Mouse (Mus musculus) liver, postnatal 0 days (tissue): Measurements from ENCODE around the gene Cxcr5.

Source experiments
- CTCF ChIP-seq: sonication (generic); IDR thresholded peaks from 2 replicates; pipeline ENCODE4 v1.5.1; 2016; ENCODE audit warnings: antibody characterized with exemption, low read depth
- EP300 ChIP-seq: IDR thresholded peaks from 2 replicates; pipeline ENCODE4 v1.6.1; 2016; ENCODE audit warnings: antibody characterized with exemption, low read depth, mild to moderate bottlenecking

DNA sequence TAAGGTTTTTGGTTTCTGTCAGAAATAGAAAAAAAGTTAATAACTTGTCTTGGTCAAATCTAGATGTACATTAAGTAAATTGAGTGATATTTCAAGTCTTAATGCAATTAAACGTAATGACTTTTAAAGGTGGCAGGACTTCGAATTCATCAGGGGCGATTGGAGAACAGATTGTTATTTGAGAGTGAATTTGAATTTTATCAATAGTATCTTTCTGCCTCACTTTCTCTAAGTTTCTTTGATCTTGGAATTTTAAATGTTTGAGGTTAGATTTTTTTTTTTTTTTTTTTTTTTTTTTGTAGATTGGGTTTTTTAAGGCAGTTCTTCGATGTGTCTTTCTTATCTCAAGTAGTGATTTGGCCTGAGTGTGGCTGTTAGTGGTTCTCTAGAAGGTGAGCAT is 45.0 kb upstream of the Cxcr5 start:
- TF ChIP-seq CTCF, result no peak
- no peak for TF ChIP-seq EP300
